Mouse (Mus musculus) CD4-positive, CD25-positive, alpha-beta regulatory T cell, adult 4 months (primary cell): ENCODE data around the gene Tgfb1i1. TPM values are rescaled to one million over a fixed set of nuclear protein-coding genes. Genes with fewer than 3 reads are reported as not detected.

Source experiments
- ATAC-seq: one replicate; pipeline ENCODE4 v1.8.0; 2017
- polyA plus RNA-seq, 2 experiments: library from polyadenylated mRNA; unstranded; fragments of 100-300 nt; shearing (Covaris generic); gene quantifications; one replicate each; pipeline ENCODE4 v1.2.1; 2017

Gene Tgfb1i1
- polyA plus RNA-seq, 2 experiments from 2014 or later: 1.2 to 1.8 TPM

DNA sequence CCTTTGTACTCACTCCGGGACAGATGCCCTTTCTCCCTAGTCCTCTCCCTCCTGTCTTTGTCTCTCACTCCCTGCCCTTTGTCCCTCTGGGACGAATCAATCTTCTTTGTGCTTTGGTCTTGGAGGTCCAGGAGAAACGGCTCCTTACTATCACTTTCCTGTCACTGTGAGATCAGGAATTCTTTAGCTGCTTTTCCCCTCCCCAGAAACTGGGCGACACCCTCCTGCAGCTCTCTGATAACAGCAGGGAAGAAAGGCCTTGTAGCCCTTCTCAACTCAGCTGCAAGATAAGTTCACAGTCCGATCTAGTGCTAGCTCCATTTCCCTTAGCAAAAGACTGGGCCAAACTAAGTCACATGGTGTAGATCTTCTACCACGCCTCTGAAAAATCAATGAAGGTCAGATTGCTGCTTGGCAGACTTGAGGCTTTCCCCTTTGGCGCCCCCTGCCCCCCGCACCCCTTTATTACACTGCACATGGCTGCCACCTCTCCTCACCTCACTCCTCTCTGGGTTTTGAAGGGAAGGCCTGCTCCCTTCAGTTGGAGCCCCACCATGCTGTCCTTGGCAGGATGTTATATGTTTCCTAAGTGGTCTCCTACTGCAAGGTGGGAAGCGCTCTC lies 42.4 kb downstream of the Tgfb1i1 start:
- ATAC-seq: no peak

- no peak for ATAC-seq
Observed at GRCm38 (mm10) chr7:128294785-128295184, 48.2 kb downstream of the Tgfb1i1 start.

DNA sequence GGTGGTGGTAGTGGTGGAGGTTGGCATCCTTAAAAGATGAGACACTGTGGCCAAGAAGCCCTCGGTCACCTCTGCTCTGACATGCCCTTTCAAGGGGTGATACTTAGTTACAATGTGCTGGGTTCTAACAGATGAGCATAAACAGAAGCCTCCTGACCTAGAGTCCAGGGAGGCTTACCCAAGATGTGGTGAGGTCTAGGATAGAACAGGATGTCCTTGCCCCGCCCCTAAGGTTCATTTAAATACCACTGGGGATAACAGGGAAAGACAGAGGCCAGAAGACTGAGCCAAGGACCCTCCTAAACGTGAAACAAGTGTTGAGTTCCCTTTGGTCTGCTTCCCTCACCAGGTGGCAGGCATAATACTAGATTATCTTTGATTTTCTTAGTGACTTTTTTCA lies 49.9 kb downstream of the Tgfb1i1 start:
- no peak for ATAC-seq

DNA sequence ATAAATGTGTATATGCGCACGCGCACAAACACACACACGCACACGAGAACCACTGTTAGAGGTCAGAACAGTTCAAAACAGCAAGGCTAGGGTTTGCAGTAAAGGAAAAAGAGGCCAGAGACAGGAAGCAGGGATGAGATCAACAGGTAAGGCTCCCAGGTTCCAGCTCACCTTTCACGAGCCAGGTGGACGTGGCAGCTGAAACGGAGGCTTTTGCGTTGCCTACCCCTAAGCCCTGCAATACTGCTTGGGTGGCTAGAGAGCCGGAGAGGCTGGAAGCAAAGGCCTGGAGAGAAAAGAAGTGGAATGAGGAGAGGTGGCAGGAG lies 50.6 kb downstream of the Tgfb1i1 start:
- no peak for ATAC-seq

DNA sequence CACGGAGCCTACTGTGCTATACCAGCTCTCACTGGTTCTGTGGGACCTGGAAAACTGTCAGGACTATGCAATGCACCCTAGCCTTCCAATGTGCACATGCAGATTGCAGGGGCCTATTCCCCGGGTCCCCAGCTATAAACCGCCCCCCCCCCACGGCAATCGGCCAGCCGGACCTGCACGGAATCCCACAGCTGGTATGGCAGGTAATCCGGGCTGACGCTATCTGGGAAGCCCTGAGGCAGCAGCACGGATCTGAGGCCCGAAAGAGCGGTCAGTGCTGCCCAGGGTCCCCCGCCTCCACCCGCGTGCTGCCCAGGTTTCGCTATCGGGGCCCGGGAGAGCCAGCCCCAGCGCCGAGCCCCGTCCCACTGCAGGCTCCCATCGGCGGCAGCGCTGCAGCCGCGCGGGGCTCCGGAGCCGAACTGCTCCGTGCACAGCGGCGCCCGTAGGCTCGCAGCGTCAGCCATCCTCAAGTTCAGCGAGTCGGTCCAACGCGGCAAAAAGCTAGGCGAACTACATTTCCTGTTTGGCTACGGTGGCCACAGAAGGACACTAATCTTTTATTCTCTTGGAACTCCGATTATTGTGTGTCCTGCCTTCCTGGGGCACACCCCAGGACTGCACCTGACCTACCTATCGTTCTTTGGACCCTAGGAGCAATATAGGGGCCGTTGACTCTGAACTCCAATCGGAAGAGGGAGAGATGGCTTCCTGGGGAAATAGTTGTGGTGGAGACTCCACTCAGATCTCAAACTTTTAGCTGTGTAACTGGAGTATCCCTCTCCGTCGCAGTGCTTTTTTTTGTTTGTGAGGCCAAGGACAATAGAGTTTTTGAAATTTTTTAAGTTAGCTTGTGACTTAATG lies 51.2 kb downstream of the Tgfb1i1 start, which contains the start of gene BC017158:
TSS of gene BC017158 (minus strand) at position 554 of the 864 bp plus-strand sequence.
- peak; percentile 86 for ATAC-seq

DNA sequence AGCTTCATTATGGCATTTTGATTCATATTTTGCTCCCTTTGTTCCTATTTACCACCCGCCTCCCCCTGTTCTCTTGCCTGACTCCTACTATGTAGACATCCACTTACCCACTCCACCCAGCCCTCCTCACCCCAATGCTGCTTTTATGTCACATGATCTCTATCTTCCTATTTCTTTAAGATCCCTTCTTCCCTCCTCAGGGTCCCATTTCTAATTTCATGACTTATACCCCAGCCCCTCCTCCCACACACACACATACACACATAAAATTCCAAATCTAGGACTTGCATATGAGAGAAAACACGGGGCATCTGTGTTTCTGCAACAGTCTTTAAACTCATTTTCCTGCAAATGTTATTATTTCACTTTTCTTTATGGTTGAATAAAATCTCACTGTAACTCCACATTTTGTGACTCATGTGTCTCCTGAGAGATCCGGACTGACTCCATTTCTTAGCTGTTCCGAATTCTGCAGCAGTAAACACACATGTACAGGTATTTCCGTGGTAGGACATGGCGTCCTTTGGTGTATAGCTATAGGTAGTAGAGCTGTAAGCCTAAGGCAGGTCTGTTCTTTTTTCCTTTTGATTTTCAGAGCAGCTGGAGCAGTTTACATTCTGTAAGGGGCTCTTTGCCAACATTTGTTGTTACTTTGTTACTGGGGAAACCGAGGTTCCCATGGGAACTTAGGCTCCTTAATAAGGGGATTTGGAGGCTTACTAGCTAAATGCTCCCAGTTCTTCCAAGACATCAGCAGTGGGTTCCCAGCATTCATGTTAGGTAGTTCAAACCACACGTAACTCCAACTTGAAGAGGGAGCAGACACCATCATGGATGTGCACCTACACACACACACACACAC lies 52.1 kb downstream of the Tgfb1i1 start:
- no peak for ATAC-seq

DNA sequence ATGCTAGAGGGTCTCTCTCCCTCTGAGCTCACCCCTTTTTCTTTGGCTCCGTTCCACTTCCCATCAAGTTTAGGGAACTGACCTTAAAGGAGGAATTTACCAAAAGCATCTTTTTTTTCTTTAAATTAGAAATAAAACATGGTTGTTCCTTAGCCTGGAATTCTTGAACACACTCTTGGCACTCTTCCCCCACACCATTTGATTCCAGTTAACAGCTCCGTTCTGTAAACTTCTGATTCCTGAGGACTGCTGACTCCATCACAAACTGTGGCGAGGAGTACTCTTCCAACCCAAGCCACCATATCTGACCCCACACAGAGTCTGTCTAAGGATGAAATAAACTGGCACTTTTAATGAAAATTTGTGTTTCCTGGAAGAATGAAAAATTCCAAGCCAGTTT lies 54.3 kb downstream of the Tgfb1i1 start:
- no peak for ATAC-seq

DNA sequence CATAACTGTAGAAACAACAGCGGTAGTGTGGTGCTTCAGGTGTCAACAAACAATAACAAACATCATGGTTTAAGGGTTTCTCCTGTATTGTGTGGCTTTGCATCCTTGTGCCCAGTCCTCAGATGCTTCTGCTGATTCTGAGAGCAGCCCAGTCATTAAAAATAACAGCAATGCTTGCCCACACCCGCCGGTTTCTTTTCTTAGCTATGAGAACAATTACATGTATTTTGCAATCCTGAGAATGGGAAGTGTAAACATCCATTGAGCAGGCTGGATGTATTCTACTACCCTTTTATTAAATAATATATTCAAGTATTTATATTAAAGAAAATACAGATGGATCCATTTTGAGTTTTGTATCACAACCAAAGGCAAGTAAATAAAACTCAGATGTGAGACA lies 55.5 kb downstream of the Tgfb1i1 start:
- ATAC-seq: no peak

DNA sequence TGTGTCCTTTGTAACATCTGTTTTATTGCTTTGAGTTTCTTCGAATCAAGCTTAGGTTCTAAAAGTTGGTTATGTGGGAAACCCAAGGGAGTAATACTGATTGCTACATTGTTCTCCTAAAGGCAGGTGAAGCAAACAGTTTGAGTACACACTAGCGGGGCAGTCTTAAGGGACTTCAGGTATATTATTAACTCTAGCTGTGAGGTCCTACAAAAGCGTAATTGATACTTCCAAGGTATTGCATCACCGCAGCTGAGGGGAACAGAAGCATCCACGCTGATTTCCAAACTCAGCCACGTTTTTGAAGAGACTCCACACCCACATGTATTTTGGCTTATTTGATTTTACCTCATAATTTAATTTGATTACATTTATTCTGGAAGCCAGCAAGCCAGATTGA lies 57.6 kb downstream of the Tgfb1i1 start:
- ATAC-seq: no peak

DNA sequence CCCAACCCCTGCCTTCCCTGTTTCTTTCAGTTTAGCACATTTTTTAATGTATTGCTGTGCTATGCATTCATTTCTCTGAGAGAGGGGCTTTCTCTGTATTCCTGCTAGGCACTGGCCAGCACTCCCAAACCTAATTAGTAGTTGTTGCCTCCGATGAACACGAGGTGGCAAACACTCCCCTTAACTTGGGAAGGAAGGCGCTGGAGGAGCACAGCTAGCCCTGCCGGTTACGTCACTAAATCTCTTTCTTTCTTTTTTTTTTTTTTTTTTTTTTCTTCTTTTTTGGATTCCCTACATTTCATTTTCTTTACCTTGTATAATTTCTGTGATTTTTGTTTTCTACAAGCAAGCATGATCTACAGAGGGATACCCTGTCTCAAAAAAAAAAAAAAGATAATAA lies 58.3 kb downstream of the Tgfb1i1 start:
- ATAC-seq: no peak

Other genes starting within 250 kb of the Tgfb1i1 start
- gene Trim72, start 242.9 kb upstream of the Tgfb1i1 start, polyA plus RNA-seq: not detected
- under 1 TPM; 0.56 to 0.70 TPM for gene Itgam, start 184.2 kb upstream of the Tgfb1i1 start, polyA plus RNA-seq
- not detected for gene Gm49368, start 184.1 kb upstream of the Tgfb1i1 start, polyA plus RNA-seq
- not detected for gene Itgax, start 117.3 kb upstream of the Tgfb1i1 start, polyA plus RNA-seq
- under 1 TPM in 1 of 2 experiments, not detected in 1; 0.15 TPM for gene Itgad, start 92.4 kb upstream of the Tgfb1i1 start, polyA plus RNA-seq
- gene Cox6a2, start 40.4 kb upstream of the Tgfb1i1 start, polyA plus RNA-seq: under 1 TPM in 1 of 2 experiments, not detected in 1; 0.82 TPM
- gene Armc5, start 9.5 kb upstream of the Tgfb1i1 start, polyA plus RNA-seq: 1 to 10 TPM; 3.9 to 4.1 TPM
- gene 9130023H24Rik, start 8.8 kb upstream of the Tgfb1i1 start, polyA plus RNA-seq: 1 to 10 TPM; 4.8 to 5.0 TPM
- gene Slc5a2, start 18.8 kb downstream of the Tgfb1i1 start, polyA plus RNA-seq: under 1 TPM in 1 of 2 experiments, not detected in 1; 0.98 TPM
- 10 to 100 TPM in 1 of 2 experiments, 1 to 10 TPM in 1; 7.2 to 10.5 TPM for gene BC017158, start 51.4 kb downstream of the Tgfb1i1 start, polyA plus RNA-seq
- gene Rgs10, start 171.9 kb downstream of the Tgfb1i1 start, polyA plus RNA-seq: 100 to 1,000 TPM; 541 to 576 TPM
- 10 to 100 TPM; 27.3 to 56.2 TPM for gene Tial1, start 214.9 kb downstream of the Tgfb1i1 start, polyA plus RNA-seq